Mouse (Mus musculus) neural tube, embryonic 10.5 days (tissue): ENCODE results near the gene Knstrn.

ENCODE experiments used
- DNase-seq: peaks from one replicate; pipeline ENCODE4 v3.0.0-alpha.2; 2017; ENCODE audit warnings: low spot score; ENCODE audit errors: extremely low spot score

The Knstrn gene

GRCm38 (mm10) chr2:118861454-118862339 lies 47.9 kb downstream of the Knstrn start, which contains the start of gene Ivd:
Gene Ivd (plus strand): TSS chr2:118861954.
- DNase-seq, result peak; percentile 84

GRCm38 (mm10) chr2:118862340-118862675 lies 48.5 kb downstream of the Knstrn start:
- DNase-seq, result no peak

- DNase-seq, result no peak
Observed at GRCm38 (mm10) chr2:118870601-118871000, 56.8 kb downstream of the Knstrn start.

GRCm38 (mm10) chr2:118871032-118871431 lies 57.2 kb downstream of the Knstrn start:
- DNase-seq, result no peak

- no peak for DNase-seq
Observed at GRCm38 (mm10) chr2:118873018-118873417, 59.2 kb downstream of the Knstrn start.

- no peak for DNase-seq
Observed at GRCm38 (mm10) chr2:118873890-118874430, 60.2 kb downstream of the Knstrn start.

- no peak for DNase-seq
Observed at GRCm38 (mm10) chr2:118875316-118875715, 61.5 kb downstream of the Knstrn start.

GRCm38 (mm10) chr2:118876453-118876852 lies 62.6 kb downstream of the Knstrn start:
- DNase-seq, result no peak

GRCm38 (mm10) chr2:118881019-118881418 lies 67.2 kb downstream of the Knstrn start:
- DNase-seq, result no peak

GRCm38 (mm10) chr2:118881956-118882355 lies 68.2 kb downstream of the Knstrn start:
- no peak for DNase-seq

- DNase-seq, result peak; percentile 89
Observed at GRCm38 (mm10) chr2:118882840-118883679, 69.3 kb downstream of the Knstrn start.

GRCm38 (mm10) chr2:118887440-118887839 lies 73.6 kb downstream of the Knstrn start:
- DNase-seq, result no peak

- DNase-seq, result no peak
Observed at GRCm38 (mm10) chr2:118887845-118888548, 74.2 kb downstream of the Knstrn start.

- no peak for DNase-seq
Observed at GRCm38 (mm10) chr2:118891173-118891572, 77.4 kb downstream of the Knstrn start.

- DNase-seq, result peak; percentile 56
Observed at GRCm38 (mm10) chr2:118895990-118896913, 82.4 kb downstream of the Knstrn start.

- DNase-seq, result peak; percentile 42
Observed at GRCm38 (mm10) chr2:118896914-118897291, 83.1 kb downstream of the Knstrn start.

- no peak for DNase-seq
Observed at GRCm38 (mm10) chr2:118897392-118897791, 83.6 kb downstream of the Knstrn start.

GRCm38 (mm10) chr2:118897808-118898207 lies 84.0 kb downstream of the Knstrn start:
- DNase-seq, result peak; percentile 19

- DNase-seq, result peak; percentile 17
Observed at GRCm38 (mm10) chr2:118898771-118899170, 85.0 kb downstream of the Knstrn start.

- peak; percentile 38 for DNase-seq
Observed at GRCm38 (mm10) chr2:118899306-118899705, 85.5 kb downstream of the Knstrn start.
